Mouse (Mus musculus) layer of hippocampus, adult 2 months (tissue): ENCODE results near the gene Auts2. TPM values are rescaled to one million over a fixed set of nuclear protein-coding genes. Genes with fewer than 3 reads are reported as not detected.

ENCODE experiments used
- DNase-seq, 2 experiments: peaks; one replicate each; pipeline ENCODE4 v3.0.0; 2022; ENCODE audit warnings: low spot score in 2 of 2
- H3K27ac ChIP-seq: fragments of 200-600 bp; 2 replicates; pipeline ENCODE4 v1.8.1; 2022
- H3K4me3 ChIP-seq: fragments of 200-600 bp; 2 replicates; pipeline ENCODE4 v1.8.1; 2022; ENCODE audit warnings: mild to moderate bottlenecking
- CTCF ChIP-seq: fragments of 200-600 bp; conservative IDR thresholded peaks from 2 replicates; pipeline ENCODE4 v1.8.1; 2022; ENCODE audit warnings: antibody characterized with exemption, mild to moderate bottlenecking, moderate library complexity
- total RNA-seq, 2 experiments: library from RNA; stranded (reverse); gene quantifications; 2 replicates each; pipeline ENCODE4 v1.2.3; 2021

Gene Auts2
- total RNA-seq, 2 experiments from 2014 or later: 157 to 188 TPM

- Histone ChIP-seq H3K4me3 (no peak overlapping the region), H3K27ac (no peak overlapping the region)
- DNase-seq: no peak
- TF ChIP-seq CTCF: no peak
Observed at GRCm38 (mm10) chr5:132166559-132166958, 376.6 kb downstream of the Auts2 start.

GRCm38 (mm10) chr5:132163960-132164359 lies 379.2 kb downstream of the Auts2 start:
- Histone ChIP-seq H3K4me3 (no peak overlapping the region), H3K27ac (no peak overlapping the region)
- DNase-seq: no peak
- no peak for TF ChIP-seq CTCF

GRCm38 (mm10) chr5:132162206-132162533 lies 381.0 kb downstream of the Auts2 start:
- Histone ChIP-seq H3K4me3 (no peak overlapping the region), H3K27ac (no peak overlapping the region)
- TF ChIP-seq CTCF: no peak
- no peak for DNase-seq

GRCm38 (mm10) chr5:132161338-132162205 lies 381.6 kb downstream of the Auts2 start:
- Histone ChIP-seq H3K4me3 (no peak overlapping the region), H3K27ac (0 out of 2 replicates have a peak overlapping the region, but pooled peaks have one; percentile 28)
- DNase-seq: peak; percentile 41 to 58
- TF ChIP-seq CTCF: no peak

GRCm38 (mm10) chr5:132144181-132144580 lies 399.0 kb downstream of the Auts2 start:
- DNase-seq: no peak
- Histone ChIP-seq H3K27ac (no peak overlapping the region), H3K4me3 (no peak overlapping the region)
- TF ChIP-seq CTCF: no peak

- Histone ChIP-seq H3K4me3 (no peak overlapping the region), H3K27ac (no peak overlapping the region)
- no peak for TF ChIP-seq CTCF
- DNase-seq: no peak
Observed at GRCm38 (mm10) chr5:132140816-132141215, 402.3 kb downstream of the Auts2 start.

- TF ChIP-seq CTCF: no peak
- peak in 1 of 2 experiments; percentile 58 for DNase-seq
- Histone ChIP-seq H3K4me3 (no peak overlapping the region), H3K27ac (peak overlapping the region; percentile 75)
Observed at GRCm38 (mm10) chr5:132135941-132136663, 407.0 kb downstream of the Auts2 start.

GRCm38 (mm10) chr5:132131948-132132347 lies 411.2 kb downstream of the Auts2 start:
- Histone ChIP-seq H3K27ac (no peak overlapping the region), H3K4me3 (no peak overlapping the region)
- DNase-seq: no peak
- no peak for TF ChIP-seq CTCF

- no peak overlapping the region for H3K27ac ChIP-seq
- TF ChIP-seq CTCF: no peak
- no peak for DNase-seq
- no peak overlapping the region for H3K4me3 ChIP-seq
Observed at GRCm38 (mm10) chr5:132130577-132130976, 412.6 kb downstream of the Auts2 start.

GRCm38 (mm10) chr5:132126626-132127025 lies 416.5 kb downstream of the Auts2 start:
- no peak for TF ChIP-seq CTCF
- DNase-seq: no peak
- no peak overlapping the region for H3K27ac ChIP-seq
- H3K4me3 ChIP-seq: no peak overlapping the region

GRCm38 (mm10) chr5:132115631-132116030 lies 427.5 kb downstream of the Auts2 start:
- H3K27ac ChIP-seq: no peak overlapping the region
- DNase-seq: peak; percentile 43 to 48
- TF ChIP-seq CTCF: peak; percentile 83
- H3K4me3 ChIP-seq: no peak overlapping the region

- no peak overlapping the region for H3K4me3 ChIP-seq
- no peak for DNase-seq
- peak; percentile 67 for TF ChIP-seq CTCF
- H3K27ac ChIP-seq: no peak overlapping the region
Observed at GRCm38 (mm10) chr5:132114561-132115301, 428.4 kb downstream of the Auts2 start.

- peak; percentile 78 for TF ChIP-seq CTCF
- DNase-seq: peak; percentile 58 to 62
- Histone ChIP-seq H3K4me3 (no peak overlapping the region), H3K27ac (peak overlapping the region; percentile 52; the same call in 1 of the 2 replicates)
Observed at GRCm38 (mm10) chr5:132113480-132113879, 429.7 kb downstream of the Auts2 start.
